Mouse (Mus musculus) stomach, postnatal 0 days (tissue): ENCODE measurements around the gene Nmrk2. TPM values are rescaled to one million over a fixed set of nuclear protein-coding genes. Genes with fewer than 3 reads are reported as not detected.

Experiments
- ATAC-seq: fragments of 200-750 bp; cut with Nextera tagmentation; 2 replicates; pipeline ENCODE4 v1.8.0; 2017; ENCODE audit not compliant: low FRiP score, low TSS enrichment
- DNase-seq: peaks from one replicate; pipeline ENCODE4 v3.0.0-alpha.2; 2016; ENCODE audit warnings: low spot score
- H3K27ac ChIP-seq: fragments of 300-500 bp; sonication (generic); replicated peaks from 2 replicates; pipeline ENCODE4 v1.5.1; 2014; ENCODE audit warnings: mild to moderate bottlenecking, control low read depth
- H3K27me3 ChIP-seq: fragments of 300-500 bp; sonication (generic); 2 replicates; pipeline ENCODE4 v1.6.1; 2014; ENCODE audit warnings: low read length; ENCODE audit not compliant: control insufficient read depth, insufficient read depth
- H3K36me3 ChIP-seq: fragments of 300-500 bp; sonication (generic); 2 replicates; pipeline ENCODE4 v1.6.1; 2014; ENCODE audit warnings: low read length, mixed read lengths; ENCODE audit not compliant: control insufficient read depth, insufficient read depth
- H3K4me1 ChIP-seq: fragments of 300-500 bp; sonication (generic); replicated peaks from 2 replicates; pipeline ENCODE4 v1.6.1; 2014; ENCODE audit warnings: antibody characterized with exemption; ENCODE audit not compliant: control insufficient read depth, insufficient read depth
- H3K4me2 ChIP-seq: fragments of 300-500 bp; sonication (generic); replicated peaks from 2 replicates; pipeline ENCODE4 v1.6.1; 2014; ENCODE audit warnings: low read depth, mild to moderate bottlenecking, control low read depth, moderate library complexity
- H3K4me3 ChIP-seq: fragments of 300-500 bp; sonication (generic); 2 replicates; pipeline ENCODE4 v1.5.1; 2014; ENCODE audit warnings: low read depth, low read length, control low read depth
- H3K9ac ChIP-seq: fragments of 300-500 bp; sonication (generic); 2 replicates; pipeline ENCODE4 v1.6.1; 2014; ENCODE audit warnings: mild to moderate bottlenecking, low read length, control low read depth, mixed read lengths
- H3K9me3 ChIP-seq: fragments of 300-500 bp; sonication (generic); 2 replicates; pipeline ENCODE4 v1.6.1; 2016; ENCODE audit warnings: low read length; ENCODE audit not compliant: control insufficient read depth
- CTCF ChIP-seq: IDR thresholded peaks from 2 replicates; pipeline ENCODE4 v1.5.1; 2016; ENCODE audit warnings: antibody characterized with exemption, low read depth, mild to moderate bottlenecking, moderate library complexity
- EP300 ChIP-seq: optimal IDR thresholded peaks from 2 replicates; pipeline ENCODE3; 2016; ENCODE audit warnings: antibody characterized with exemption
- WGBS: fragments of 180-500 bp; shearing (Covaris S2); extraction: QIAGEN DNeasy Blood & Tissue Kit; methylation state at CpG from one replicate; pipeline ENCODE4 v1.1.7; 2014; 5-methylcytosine and 5-hydroxymethylcytosine counted together
- polyA plus RNA-seq: library from polyadenylated mRNA; unstranded; fragments of >200 nt; fragmentation: Nextera tagmentation; extraction: Ambion mirVana; gene quantifications from 2 replicates; pipeline ENCODE4 v1.2.1, GENCODE M21; 2015

Gene Nmrk2
- polyA plus RNA-seq, 1 experiment from 2014 or later = 0.07 TPM

- whole genome bisulfite sequencing = 62% methylated on average over 4 of the region's 4 CpGs
- no peak for TF ChIP-seq CTCF
- TF ChIP-seq EP300 = no peak
Measured at GRCm38 (mm10) chr10:81204137-81204536, 2.3 kb upstream of the Nmrk2 start.

GRCm38 (mm10) chr10:81202978-81203720 is 1.3 kb upstream of the Nmrk2 start:
- Histone ChIP-seq H3K27me3 (no peaks in the 10 kb centered on the region), H3K4me1 (no peaks in the 10 kb centered on the region), H3K9me3 (no peaks in the 10 kb centered on the region), H3K36me3 (no peaks in the 10 kb centered on the region), H3K4me3 (no peak overlapping the region), H3K4me2 (no peak overlapping the region), H3K27ac (no peak overlapping the region), H3K9ac (no peak overlapping the region)
- DNase-seq (peak; percentile 86), ATAC-seq (peak; percentile 83)
- 64% methylated on average over 8 of the region's 8 CpGs for WGBS
- no peak for TF ChIP-seq EP300
- TF ChIP-seq CTCF = 0 out of 2 replicates have a peak, but pooled peaks have one; percentile 4

More at GRCm38 (mm10) chr10:81204137-81204536, 2.3 kb upstream of the Nmrk2 start:
- no peak for DNase-seq
- H3K9me3 ChIP-seq = no peaks in the 10 kb centered on the region
- H3K4me1 ChIP-seq = no peaks in the 10 kb centered on the region
- no peaks in the 10 kb centered on the region for H3K27me3 ChIP-seq
- no peaks in the 10 kb centered on the region for H3K36me3 ChIP-seq
- no peak for ATAC-seq
- no peak overlapping the region for H3K4me3 ChIP-seq
- H3K9ac ChIP-seq = no peak overlapping the region
- H3K4me2 ChIP-seq = no peak overlapping the region
- no peak overlapping the region for H3K27ac ChIP-seq

GRCm38 (mm10) chr10:81200605-81201287 is 1.1 kb downstream of the Nmrk2 start:
- TF ChIP-seq EP300 (no peak), CTCF (no peak)
- Histone ChIP-seq H3K27ac (no peak overlapping the region), H3K4me1 (no peaks in the 10 kb centered on the region), H3K4me3 (no peak overlapping the region), H3K4me2 (no peak overlapping the region), H3K9ac (no peak overlapping the region), H3K27me3 (no peaks in the 10 kb centered on the region), H3K36me3 (no peaks in the 10 kb centered on the region), H3K9me3 (no peaks in the 10 kb centered on the region)
- 69% methylated on average over 20 of the region's 20 CpGs for WGBS
- ATAC-seq (no peak), DNase-seq (no peak)

GRCm38 (mm10) chr10:81200141-81200540 is 1.7 kb downstream of the Nmrk2 start:
- Histone ChIP-seq H3K27me3 (no peaks in the 10 kb centered on the region), H3K9me3 (no peaks in the 10 kb centered on the region), H3K27ac (no peak overlapping the region), H3K36me3 (no peaks in the 10 kb centered on the region), H3K4me3 (no peak overlapping the region), H3K4me1 (no peaks in the 10 kb centered on the region), H3K4me2 (no peak overlapping the region), H3K9ac (no peak overlapping the region)
- ATAC-seq = no peak
- 81% methylated on average over 13 of the region's 13 CpGs for WGBS
- DNase-seq = no peak
- TF ChIP-seq CTCF (no peak), EP300 (no peak)

GRCm38 (mm10) chr10:81198990-81199389 is 2.9 kb downstream of the Nmrk2 start:
- TF ChIP-seq CTCF (0 out of 2 replicates have a peak, but pooled peaks have one; percentile 4), EP300 (no peak)
- ATAC-seq = no peak
- Histone ChIP-seq H3K4me3 (no peak overlapping the region), H3K9ac (no peak overlapping the region), H3K9me3 (no peaks in the 10 kb centered on the region), H3K27ac (no peak overlapping the region), H3K27me3 (no peaks in the 10 kb centered on the region), H3K4me2 (no peak overlapping the region), H3K4me1 (no peaks in the 10 kb centered on the region), H3K36me3 (no peaks in the 10 kb centered on the region)
- no peak for DNase-seq
- WGBS = 86% methylated on average over 6 of the region's 6 CpGs

- peak; percentile 70 for DNase-seq
- ATAC-seq = no peak
- H3K4me3 ChIP-seq = no peak overlapping the region
- 3% methylated on average over 9 of the region's 9 CpGs for WGBS
- no peak overlapping the region for H3K9ac ChIP-seq
- no peaks in the 10 kb centered on the region for H3K27me3 ChIP-seq
- H3K9me3 ChIP-seq = no peaks in the 10 kb centered on the region
- peak; percentile 90 for TF ChIP-seq CTCF
- TF ChIP-seq EP300 = no peak
- no peak overlapping the region for H3K4me2 ChIP-seq
- H3K4me1 ChIP-seq = no peaks in the 10 kb centered on the region
- no peak overlapping the region for H3K27ac ChIP-seq
- H3K36me3 ChIP-seq = no peaks in the 10 kb centered on the region
Measured at GRCm38 (mm10) chr10:81198230-81198629, 3.6 kb downstream of the Nmrk2 start.
